Mouse (Mus musculus): ENCODE measurements at regions not wholly inside any gene's neighbourhood (a gene's known extent, or its start where the extent isn't known, plus 50 kb on each side); places are given as distances from the start of the nearest gene placed in this dataset.

- H3K4me3 ChIP-seq (ENCODE audit: insufficient read depth, low read length) = no peak overlapping the region
- TF ChIP-seq CTCF (IDR thresholded peaks at IDR 0.05; ENCODE audit: low read depth, low read length) = peak; percentile 22; the same call in 1 of the 2 replicates
- TF ChIP-seq POLR2A (IDR thresholded peaks at IDR 0.05; ENCODE audit: borderline replicate concordance, low read depth, low read length) = no peak
- H3K4me1 ChIP-seq (ENCODE audit: control insufficient read depth, insufficient read depth, low read length) = no peaks in the 10 kb centered on the region
- no peak overlapping the region for H3K27ac ChIP-seq (ENCODE audit: insufficient read depth, low read depth, low read length)
Measured at GRCm38 (mm10) chr11:71674319-71674718, 75.4 kb upstream of the Wscd1 start.

DNA sequence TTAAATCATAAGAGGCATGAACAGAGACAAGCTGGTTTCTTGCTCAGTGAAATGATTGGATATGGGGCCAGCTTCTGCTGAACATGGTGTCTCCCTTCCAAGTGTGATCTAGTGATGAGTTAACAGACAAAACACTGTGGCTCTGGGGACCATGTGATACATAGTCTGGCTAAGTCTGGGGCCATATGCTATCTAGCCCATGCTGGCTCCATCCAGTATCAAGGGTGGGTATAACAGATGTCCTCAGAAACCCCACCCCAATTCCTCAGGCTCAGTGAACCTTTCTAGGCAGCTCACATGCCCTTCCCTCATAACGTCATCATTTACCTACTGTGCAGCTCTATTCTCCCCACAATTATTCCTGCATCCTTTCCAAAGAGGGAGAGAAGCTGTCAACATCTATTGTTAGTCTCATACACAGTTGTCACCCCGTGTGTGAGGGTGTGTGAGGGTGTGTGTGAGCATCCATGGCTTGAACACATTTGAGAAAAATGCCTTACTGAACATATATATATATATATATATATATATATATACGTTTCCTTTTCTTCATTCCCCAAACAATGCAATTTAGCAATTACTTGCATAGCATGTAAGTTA, 73.9 kb upstream of the Wscd1 start:
- TF ChIP-seq CTCF (IDR thresholded peaks at IDR 0.05; ENCODE audit: low read depth, low read length) (no peak), POLR2A (IDR thresholded peaks at IDR 0.05; ENCODE audit: borderline replicate concordance, low read depth, low read length) (no peak)
- Histone ChIP-seq H3K4me1 (ENCODE audit: control insufficient read depth, insufficient read depth, low read length) (no peaks in the 10 kb centered on the region), H3K4me3 (ENCODE audit: insufficient read depth, low read length) (no peak overlapping the region), H3K27ac (ENCODE audit: insufficient read depth, low read depth, low read length) (no peak overlapping the region)

- TF ChIP-seq POLR2A (IDR thresholded peaks at IDR 0.05; ENCODE audit: borderline replicate concordance, low read depth, low read length) = no peak
- no peak for TF ChIP-seq CTCF (IDR thresholded peaks at IDR 0.05; ENCODE audit: low read depth, low read length)
- Histone ChIP-seq H3K4me3 (ENCODE audit: insufficient read depth, low read length) (no peak overlapping the region), H3K4me1 (ENCODE audit: control insufficient read depth, insufficient read depth, low read length) (no peaks in the 10 kb centered on the region)
Measured at GRCm38 (mm10) chr11:71697017-71697416, 52.7 kb upstream of the Wscd1 start.

DNA sequence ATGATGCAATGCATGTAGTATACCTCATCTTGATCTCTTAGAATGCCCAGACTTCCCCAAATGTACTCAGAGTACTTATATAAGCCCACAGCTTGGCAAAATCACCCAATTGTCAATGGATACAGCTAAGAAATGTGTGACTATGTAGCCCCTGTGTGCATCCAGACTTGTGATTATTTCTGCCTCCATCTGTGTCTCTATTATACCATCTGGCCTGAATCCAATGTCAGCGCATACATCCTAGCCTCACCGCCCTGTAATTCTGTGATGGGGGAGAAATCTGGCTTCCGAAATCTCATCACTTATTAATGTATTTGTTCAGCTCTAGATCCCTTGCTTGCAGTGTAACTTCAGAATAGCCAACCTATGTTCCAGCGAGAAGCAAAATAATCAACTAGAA, 50.9 kb upstream of the Wscd1 start:
- H3K4me1 ChIP-seq (ENCODE audit: control insufficient read depth, insufficient read depth, low read length) = no peaks in the 10 kb centered on the region
- H3K4me3 ChIP-seq (ENCODE audit: insufficient read depth, low read length) = no peak overlapping the region
- TF ChIP-seq POLR2A (IDR thresholded peaks at IDR 0.05; ENCODE audit: borderline replicate concordance, low read depth, low read length) = no peak
- no peak for TF ChIP-seq CTCF (IDR thresholded peaks at IDR 0.05; ENCODE audit: low read depth, low read length)
- no peak overlapping the region for H3K27ac ChIP-seq (ENCODE audit: insufficient read depth, low read depth, low read length)

More at GRCm38 (mm10) chr11:71697017-71697416, 52.7 kb upstream of the Wscd1 start:
- no peak overlapping the region for H3K27ac ChIP-seq (ENCODE audit: insufficient read depth, low read depth, low read length)
